Mouse (Mus musculus) E14TG2a.4 (cell line): ENCODE results near the gene Nebl.

Experiments used
- CTCF ChIP-seq: conservative IDR thresholded peaks from 2 replicates; pipeline ENCODE4 v1.5.1; 2014; ENCODE audit warnings: low read length
- NANOG ChIP-seq: IDR thresholded peaks from 2 replicates; pipeline ENCODE4 v1.6.1; 2014; ENCODE audit warnings: borderline replicate concordance, low read length, mixed read lengths
- POU5F1 ChIP-seq: IDR thresholded peaks from 2 replicates; pipeline ENCODE4 v1.6.1; 2014; ENCODE audit warnings: low read length, borderline replicate concordance

- no peak for TF ChIP-seq NANOG
- TF ChIP-seq CTCF: no peak
- no peak for TF ChIP-seq POU5F1
Measured at GRCm38 (mm10) chr2:17558889-17559742, 172.1 kb downstream of the Nebl start.
